Mouse (Mus musculus) embryo, embryonic 11 days (tissue): ENCODE measurements around the gene Plin2.
"Not testable (repeated sequence)": the region's sequence is repeated elsewhere in the genome, so short reads cannot be mapped to it uniquely, and the experiment has no call there.

ENCODE experiments used
- DNase-seq: peaks from one replicate; pipeline ENCODE4 v3.0.0-alpha.2; 2015

The Plin2 gene

DNA sequence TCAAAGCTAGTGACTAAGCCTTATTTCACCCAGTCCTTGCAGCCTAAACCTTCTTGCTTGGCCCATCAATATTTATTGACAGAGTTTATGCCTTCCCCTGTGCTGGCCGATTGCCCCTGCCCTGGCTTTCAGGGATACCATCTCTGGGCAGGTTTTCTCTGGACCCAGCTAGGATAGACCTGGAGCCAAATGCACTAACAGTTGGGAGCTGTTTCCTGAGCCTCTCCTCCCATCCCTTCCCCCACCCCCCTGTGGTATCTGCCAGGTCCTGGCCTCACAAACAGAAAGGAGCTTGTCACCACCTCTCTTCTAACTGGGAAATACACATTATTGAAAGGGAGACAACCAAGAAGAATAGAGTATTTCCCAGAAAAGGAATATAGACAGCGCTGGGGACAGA lies 12.0 kb upstream of the Plin2 start:
- DNase-seq: no peak

DNA sequence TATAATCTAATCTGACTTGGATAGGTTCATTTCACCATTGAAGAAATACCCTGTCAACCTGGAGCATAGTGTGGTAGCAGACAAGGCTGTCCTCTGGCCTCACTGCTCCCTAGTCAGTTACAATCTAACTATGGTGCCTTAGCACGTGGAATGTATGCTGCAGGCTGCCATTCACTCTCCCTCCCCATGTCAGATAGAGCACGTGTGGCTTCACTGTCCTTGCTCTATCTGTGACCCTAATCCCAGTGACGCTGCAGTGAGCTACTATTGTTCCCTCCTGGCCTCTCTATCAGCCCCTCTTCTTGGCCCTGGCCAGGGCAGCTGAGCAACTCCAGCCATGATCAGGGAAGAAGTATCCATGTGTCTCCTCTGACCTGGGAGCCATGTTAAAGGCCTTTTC lies 11.6 kb upstream of the Plin2 start:
- DNase-seq: no peak

DNA sequence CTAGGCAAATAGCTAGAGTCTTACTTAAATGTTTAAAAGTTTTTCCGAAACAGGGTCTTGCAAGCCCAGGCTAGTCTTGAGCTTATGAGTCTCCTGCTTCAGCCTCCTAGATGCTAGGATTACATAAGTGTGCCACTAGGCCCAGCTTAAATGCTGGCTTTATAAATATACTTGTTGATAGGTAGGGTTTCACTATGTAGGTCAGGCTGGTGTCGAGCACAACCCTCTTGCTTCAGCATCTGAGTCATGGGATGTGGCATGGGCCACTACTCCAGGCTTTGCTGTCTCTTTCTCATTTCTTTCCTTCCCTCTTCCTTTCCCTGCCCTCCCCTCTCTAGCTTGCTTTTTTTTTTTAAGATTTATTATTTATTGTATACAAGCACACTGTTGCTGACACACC lies 9.8 kb upstream of the Plin2 start:
- no peak for DNase-seq

DNA sequence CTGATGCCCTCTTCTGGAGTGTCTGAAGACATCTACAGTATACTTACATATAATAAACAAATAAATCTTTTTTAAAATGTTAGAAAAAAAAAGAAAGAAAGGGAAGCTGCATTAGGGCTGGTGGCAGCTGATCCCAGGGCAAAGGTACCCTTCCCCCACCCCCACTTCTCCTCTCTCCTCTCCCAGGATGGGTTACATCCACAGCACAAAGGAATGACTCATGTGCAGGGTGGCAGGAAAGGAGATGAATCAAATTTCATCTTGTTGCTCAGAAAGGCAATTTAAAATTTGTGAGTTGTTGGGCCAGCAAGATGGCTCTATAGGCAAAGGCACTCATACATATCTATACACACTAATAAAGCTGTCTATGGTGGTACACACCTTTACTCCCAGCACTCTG lies 6.9 kb upstream of the Plin2 start:
- DNase-seq: no peak

DNA sequence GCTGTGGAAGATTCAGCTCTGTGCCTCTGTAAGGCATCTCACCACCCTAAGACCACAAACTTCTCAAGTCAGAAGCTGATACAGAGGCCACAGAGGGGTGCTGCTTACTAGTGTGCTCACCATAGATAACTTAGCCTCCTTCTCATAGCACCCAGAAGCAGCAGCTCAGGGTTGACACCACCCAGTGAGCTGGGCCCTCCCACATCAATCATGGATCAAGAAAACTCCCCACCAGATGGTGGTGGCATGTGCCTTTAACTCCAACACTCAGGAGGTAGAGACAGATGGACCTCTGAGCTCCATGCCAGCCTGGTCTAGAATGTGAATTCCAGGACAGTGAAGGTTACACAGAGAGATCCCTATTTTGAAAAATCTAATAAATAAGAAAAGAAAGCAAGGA lies 4.9 kb upstream of the Plin2 start:
- DNase-seq: not testable (repeated sequence)

DNA sequence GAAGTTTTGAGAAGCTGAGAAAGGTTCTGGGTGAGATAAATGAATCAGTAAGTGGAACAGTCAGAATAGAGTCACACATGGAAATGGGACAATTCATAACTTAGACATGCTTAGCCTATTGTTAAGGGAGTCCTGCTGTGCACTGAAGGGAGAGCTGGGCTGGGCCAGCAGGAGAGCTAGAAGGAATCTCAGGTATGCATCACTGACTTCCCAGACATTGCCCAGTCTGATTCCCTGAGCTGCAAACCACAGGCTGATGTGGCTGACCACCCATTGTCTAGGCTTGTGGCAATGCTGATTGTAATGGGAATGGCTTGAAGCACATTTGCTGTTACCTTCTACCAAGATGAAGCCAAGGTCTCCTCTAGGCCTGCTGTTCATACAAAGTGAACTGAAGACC lies 4.3 kb upstream of the Plin2 start:
- DNase-seq: not testable (repeated sequence)

DNA sequence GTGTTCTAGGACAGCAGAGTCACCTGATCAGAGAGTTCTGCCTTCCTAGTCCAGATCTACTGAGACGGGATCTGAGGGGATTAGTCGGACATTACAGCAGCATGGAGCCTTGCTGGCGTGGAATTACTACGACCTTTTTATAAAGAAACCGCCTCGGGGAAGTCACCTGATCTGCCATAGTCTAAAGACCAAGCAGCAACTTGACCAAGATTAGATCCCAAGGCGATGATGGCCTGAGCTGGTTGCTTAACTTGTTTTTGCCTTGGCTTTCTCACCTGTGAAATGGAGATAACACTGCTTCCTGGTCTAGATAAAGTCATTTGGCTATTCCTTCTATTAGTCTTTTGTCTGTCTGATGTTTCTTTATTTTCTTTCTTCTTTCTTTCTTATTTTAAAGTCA lies 2.6 kb upstream of the Plin2 start:
- no peak for DNase-seq

DNA sequence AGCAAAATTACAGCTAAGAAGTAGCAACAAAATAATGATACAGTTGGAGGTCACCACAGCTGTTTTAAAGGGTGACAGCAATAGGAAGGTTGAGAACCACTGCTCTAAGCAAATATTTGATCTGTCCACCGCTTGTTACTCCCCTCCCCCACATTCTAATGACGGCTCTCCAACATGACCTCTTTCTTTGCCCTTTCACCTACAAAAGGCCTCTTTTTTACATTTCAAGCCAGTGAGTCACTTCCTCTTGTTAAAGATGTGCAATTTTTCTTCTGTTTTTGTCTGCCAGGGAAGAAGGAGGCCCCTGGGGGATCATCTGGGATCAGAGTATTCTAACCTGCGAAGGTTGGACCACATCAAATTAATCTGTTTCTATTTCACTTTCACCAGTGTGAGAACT lies 1.9 kb upstream of the Plin2 start:
- no peak for DNase-seq

GRCm38 (mm10) chr4:86670582-86671306 lies 884 bp upstream of the Plin2 start:
- DNase-seq: no peak

GRCm38 (mm10) chr4:86669241-86669753 lies 563 bp downstream of the Plin2 start:
- not testable (repeated sequence) for DNase-seq

DNA sequence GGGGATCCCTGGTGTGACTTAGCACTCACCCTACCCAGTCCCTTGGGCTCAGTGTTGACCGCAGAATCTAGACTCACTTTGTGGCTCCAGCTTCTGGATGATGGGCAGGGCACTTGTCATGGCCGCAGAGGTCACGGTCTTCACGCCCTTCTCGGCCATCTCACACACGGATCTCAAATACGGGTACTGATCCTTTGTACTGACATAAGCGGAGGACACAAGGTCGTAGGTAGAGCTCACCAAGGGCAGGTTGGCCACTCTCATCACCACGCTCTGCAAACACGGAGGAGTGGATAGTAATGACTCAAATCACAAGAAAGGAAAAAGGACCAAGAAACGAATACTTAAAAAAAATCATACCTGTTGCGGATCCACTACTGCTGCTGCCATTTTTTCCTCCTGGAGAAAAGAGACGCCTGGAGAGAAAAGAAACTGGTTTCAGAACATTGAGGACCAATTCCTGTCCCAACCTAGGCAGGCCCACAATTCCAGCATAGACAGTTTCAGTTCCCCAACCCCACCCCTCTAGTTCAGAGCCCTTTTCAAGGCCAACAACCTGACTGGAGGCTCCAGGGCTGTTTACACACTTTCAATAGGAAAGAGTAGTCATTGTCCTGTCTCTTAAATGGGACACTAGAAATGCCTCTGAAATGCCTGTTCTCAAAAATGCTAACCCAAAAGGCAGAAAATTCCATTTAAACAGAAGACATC lies 1.4 kb downstream of the Plin2 start:
- DNase-seq: no peak

- no peak for DNase-seq
Observed at GRCm38 (mm10) chr4:86665596-86665995, 4.3 kb downstream of the Plin2 start.

- peak; percentile 27 for DNase-seq
Observed at GRCm38 (mm10) chr4:86663919-86664318, 5.9 kb downstream of the Plin2 start.

DNA sequence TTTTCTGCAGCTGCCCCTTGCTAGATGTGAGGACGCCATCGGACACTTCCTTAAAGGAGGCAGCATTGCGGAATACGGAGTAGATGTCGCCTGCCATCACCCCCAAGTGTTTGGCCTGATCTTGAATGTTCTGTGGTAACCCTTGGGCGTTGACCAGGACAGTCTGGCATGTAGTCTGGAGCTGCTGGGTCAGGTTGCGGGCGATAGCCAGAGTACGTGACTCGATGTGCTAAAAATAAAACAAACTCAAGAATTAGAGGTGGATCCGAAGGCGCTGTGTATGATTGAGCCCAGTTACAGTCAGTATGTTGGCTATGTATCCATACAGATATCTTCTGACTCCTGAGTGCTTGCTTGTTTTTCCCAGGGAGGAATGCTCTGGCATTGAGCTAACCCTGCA lies 12.7 kb downstream of the Plin2 start:
- DNase-seq: no peak

DNA sequence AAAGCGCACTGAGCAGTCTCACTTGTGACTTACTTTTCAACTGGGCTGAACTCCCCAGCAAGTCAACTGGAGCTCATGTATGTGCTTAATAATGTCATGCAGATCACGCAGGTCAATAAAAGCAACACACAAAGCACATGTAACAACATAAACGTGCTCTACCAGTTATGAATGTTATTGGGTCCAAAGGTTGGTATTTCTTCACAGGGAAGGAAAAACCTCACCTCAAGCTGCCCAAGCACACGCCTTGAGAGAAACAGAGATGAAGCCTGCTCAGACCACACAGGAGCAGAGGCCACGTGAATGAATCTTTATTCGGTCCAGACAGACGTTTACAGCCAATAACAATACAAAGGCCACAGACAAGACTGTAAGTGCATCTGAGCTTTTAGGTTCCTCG lies 13.4 kb downstream of the Plin2 start:
- DNase-seq: not testable (repeated sequence)

DNA sequence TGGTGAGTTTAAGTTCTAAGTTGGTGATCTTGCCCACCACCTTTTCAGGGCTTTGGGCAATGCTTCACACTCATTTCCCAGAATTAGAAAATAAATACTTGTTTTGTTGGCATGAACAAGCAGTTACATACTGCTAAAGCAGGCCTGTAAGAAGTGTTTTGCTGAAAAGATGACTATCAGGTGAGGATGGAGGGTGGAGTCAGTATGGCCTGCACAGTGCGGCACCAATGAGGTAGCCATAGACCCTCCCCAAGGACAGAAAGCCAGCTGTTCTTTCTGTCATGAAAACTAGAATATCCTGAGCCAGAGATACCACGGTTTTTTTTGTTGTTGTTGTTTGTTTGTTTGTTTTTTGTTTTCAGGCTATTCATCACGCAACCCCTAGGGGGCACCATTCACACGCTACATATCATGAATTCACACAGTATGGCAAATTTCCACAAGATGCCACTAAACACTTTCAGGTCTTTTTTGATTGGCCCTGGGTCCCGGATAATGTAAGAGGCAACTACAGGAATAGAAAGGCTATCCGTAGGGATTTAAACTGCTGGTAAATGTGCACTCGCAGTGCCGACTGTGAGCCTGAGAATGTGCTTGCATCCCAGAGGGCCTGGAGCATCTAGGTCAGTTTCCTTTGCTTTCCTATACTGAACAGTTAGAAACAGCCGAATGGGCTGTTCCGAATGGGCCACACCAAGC lies 18.0 kb downstream of the Plin2 start:
- DNase-seq: peak; percentile 24

DNA sequence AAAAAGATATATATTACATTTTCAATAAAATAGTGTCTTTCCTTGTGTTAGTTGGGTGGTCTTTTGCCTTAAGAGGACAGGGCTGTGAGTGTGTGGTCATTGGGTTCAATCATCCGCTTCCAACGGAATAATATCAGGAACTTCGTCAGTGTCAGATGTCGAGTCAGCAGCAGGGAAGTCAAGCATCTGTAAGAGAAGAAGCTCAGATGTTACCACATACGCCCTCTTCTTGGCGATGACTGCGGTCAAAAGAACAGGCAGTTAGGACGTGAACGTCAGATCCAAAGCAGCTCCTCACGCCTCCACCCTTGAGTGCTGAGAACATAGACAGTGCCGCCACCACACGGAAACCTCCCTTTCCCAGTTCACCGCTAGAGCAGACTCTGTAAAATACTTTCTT lies 21.5 kb downstream of the Plin2 start:
- DNase-seq: not testable (repeated sequence)

DNA sequence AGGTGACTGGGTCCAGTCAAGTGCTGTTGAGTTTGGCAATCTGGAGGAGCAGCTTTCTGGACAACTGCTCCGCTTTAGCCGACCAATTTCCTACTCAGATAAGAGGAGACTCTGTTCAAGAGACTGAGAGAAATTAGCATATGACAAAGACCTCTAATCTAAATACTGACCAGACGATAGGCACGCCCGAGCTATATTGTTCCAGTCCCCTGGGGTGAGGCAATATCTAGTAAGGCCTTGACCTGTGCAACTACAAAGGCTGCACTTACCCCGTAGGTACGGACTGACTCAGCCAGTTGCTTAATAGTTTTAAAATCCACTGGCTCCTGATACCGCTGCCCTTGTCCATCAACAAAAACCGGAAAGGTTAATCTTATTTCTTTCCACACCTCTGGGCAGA lies 32.3 kb downstream of the Plin2 start:
- DNase-seq: not testable (repeated sequence)

DNA sequence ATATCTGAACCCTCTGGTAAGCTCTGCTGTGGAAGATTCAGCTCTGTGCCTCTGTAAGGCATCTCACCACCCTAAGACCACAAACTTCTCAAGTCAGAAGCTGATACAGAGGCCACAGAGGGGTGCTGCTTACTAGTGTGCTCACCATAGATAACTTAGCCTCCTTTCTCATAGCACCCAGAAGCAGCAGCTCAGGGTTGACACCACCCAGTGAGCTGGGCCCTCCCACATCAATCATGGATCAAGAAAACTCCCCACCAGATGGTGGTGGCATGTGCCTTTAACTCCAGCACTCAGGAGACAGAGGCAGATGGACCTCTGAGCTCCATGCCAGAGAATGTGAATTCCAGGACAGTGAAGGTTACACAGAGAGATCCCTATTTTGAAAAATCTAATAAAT lies 35.0 kb downstream of the Plin2 start:
- not testable (repeated sequence) for DNase-seq

DNA sequence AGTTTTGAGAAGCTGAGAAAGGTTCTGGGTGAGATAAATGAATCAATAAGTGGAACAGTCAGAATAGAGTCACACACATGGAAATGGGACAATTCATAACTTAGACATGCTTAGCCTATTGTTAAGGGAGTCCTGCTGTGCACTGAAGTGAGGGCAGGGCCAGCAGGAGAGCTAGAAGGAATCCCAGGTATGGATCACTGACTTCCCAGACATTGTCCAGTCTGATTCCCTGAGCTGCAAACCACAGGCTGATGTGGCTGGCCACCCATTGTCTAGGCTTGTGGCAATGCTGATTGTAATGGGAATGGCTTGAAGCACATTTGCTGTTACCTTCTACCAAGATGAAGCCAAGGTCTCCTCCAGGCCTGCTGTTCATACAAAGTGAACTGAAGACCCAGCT lies 35.5 kb downstream of the Plin2 start:
- not testable (repeated sequence) for DNase-seq

GRCm38 (mm10) chr4:86632556-86632955 lies 37.3 kb downstream of the Plin2 start:
- not testable (repeated sequence) for DNase-seq

DNA sequence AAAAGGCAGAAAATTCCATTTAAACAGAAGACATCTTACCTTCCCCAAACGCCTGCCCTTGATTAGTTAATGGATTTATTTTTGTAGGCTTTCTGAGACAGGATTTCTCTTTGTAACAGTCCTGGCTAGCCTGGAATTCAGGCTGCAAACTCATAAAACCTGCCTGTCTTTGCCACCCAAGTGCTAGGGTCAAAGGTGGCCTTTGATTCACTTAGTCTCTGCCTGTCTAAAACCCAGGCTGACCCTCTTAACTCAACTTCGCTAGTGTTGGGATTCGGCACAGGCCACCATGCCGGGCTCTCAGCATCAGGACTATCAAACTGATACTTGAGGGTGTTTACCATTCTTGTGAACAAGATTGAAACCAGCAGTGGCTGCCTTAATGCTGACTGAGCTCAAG lies 38.0 kb downstream of the Plin2 start:
- DNase-seq: peak; percentile 58

DNA sequence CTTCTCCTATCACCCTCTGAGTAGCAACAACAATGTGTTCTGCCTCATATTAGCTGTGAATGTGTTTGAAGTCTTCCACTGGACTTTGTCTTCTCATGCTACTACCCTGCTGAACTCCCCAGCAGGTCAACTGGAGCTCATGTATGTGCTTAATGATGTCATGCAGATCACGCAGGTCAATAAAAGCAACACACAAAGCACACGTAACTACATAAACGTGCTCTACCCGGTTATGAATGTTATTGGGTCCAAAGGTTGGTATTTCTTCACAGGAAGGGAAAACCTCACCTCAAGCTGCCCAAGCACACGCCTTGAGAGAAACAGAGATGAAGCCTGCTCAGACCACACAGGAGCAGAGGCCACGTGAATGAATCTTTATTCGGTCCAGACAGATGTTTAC lies 43.4 kb downstream of the Plin2 start:
- not testable (repeated sequence) for DNase-seq

DNA sequence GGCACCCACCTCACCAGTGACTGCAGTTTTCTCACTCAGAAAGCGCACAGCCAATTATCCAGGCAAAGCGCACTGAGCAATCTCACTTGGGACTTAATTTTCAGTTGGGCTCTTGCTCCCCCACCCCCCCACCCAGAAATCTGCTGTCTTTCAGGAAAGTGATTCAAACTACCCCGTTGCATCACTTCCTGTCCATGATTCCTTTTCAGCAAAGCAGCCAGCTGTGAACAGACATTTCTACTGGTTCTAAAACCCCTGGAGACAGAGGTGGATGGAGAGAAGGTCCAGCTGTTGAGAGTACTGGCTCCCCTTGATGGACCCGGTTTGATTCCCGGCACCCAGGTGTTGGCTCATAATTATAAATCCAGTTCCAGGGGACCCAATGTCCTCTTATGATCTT lies 44.4 kb downstream of the Plin2 start:
- DNase-seq: no peak
